Mouse (Mus musculus) midbrain, embryonic 11.5 days (tissue): ENCODE data around the gene Hip1r. TPM values are rescaled to one million over a fixed set of nuclear protein-coding genes. Genes with fewer than 3 reads are reported as not detected.

ENCODE experiments used
- ATAC-seq: fragments of 200-750 bp; cut with Nextera tagmentation; 2 replicates; pipeline ENCODE4 v1.8.0; 2017; ENCODE audit warnings: moderate TSS enrichment, moderate library complexity; ENCODE audit not compliant: low FRiP score
- DNase-seq: peaks from one replicate; pipeline ENCODE4 v3.0.0; 2015; ENCODE audit warnings: low spot score; ENCODE audit errors: missing footprints
- H3K27ac ChIP-seq: fragments of 300-500 bp; sonication (generic); 2 replicates; pipeline ENCODE4 v1.5.1; 2014; ENCODE audit warnings: low read depth, low read length
- H3K27me3 ChIP-seq: fragments of 300-500 bp; sonication (generic); 2 replicates; pipeline ENCODE4 v1.6.1; 2014; ENCODE audit warnings: mild to moderate bottlenecking, low read length, moderate library complexity, mixed read lengths; ENCODE audit not compliant: control insufficient read depth, insufficient read depth
- H3K36me3 ChIP-seq: fragments of 300-500 bp; sonication (generic); 2 replicates; pipeline ENCODE4 v1.6.1; 2014; ENCODE audit warnings: mild to moderate bottlenecking, low read length, moderate library complexity, mixed read lengths; ENCODE audit not compliant: control insufficient read depth, insufficient read depth
- H3K4me1 ChIP-seq: fragments of 300-500 bp; sonication (generic); 2 replicates; pipeline ENCODE4 v1.6.1; 2014; ENCODE audit warnings: low read length; ENCODE audit not compliant: control insufficient read depth, insufficient read depth
- H3K4me2 ChIP-seq: fragments of 300-500 bp; sonication (generic); 2 replicates; pipeline ENCODE4 v1.6.1; 2014; ENCODE audit warnings: mild to moderate bottlenecking, moderate library complexity
- H3K4me3 ChIP-seq: fragments of 300-500 bp; sonication (generic); 2 replicates; pipeline ENCODE4 v1.5.1; 2014; ENCODE audit warnings: low read depth, low read length
- H3K9ac ChIP-seq: fragments of 300-500 bp; sonication (generic); 2 replicates; pipeline ENCODE4 v1.6.1; 2014; ENCODE audit warnings: low read length
- H3K9me3 ChIP-seq: fragments of 300-500 bp; sonication (generic); 2 replicates; pipeline ENCODE4 v1.6.1; 2016; ENCODE audit warnings: low read length; ENCODE audit not compliant: control insufficient read depth
- WGBS: fragments of 180-500 bp; shearing (Covaris S2); extraction: QIAGEN DNeasy Blood & Tissue Kit; methylation state at CpG from one replicate; pipeline ENCODE4 v1.1.7; 2014; 5-methylcytosine and 5-hydroxymethylcytosine counted together
- polyA plus RNA-seq: library from polyadenylated mRNA; unstranded; fragments of >200 nt; fragmentation: Nextera tagmentation; extraction: Ambion mirVana; gene quantifications from 2 replicates; pipeline ENCODE4 v1.2.1, GENCODE M21; 2014

The Hip1r gene
- polyA plus RNA-seq, 1 experiment from 2014 or later = 5.2 TPM

DNA sequence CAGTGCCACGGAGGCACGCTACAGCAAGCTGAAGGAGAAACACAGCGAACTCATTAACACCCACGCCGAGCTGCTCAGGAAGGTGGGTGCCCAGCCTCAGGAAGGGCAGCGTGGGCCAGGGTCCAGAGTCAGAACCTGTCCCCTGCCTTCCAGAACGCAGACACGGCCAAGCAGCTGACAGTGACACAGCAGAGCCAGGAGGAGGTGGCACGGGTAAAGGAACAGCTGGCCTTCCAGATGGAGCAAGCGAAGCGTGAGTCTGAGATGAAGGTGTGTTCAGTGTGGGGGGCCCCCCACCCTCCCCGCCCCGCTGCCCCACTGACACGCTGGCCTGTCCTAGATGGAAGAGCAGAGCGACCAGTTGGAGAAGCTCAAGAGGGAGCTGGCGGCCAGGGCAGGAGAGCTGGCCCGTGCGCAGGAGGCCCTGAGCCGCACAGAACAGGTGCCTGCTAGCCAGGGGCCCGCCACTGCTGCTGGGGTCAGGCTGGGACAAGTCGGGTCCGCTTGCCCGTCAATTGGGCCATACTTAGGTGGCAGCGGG lies 23.9 kb downstream of the Hip1r start:
- Histone ChIP-seq H3K27me3 (no peaks in the 10 kb centered on the region), H3K36me3 (no peaks in the 10 kb centered on the region), H3K4me1 (0 out of 2 replicates have a peak, but pooled peaks cover 2% of the 10 kb centered on the region), H3K9ac (no peak overlapping the region), H3K4me2 (no peak overlapping the region), H3K27ac (no peak overlapping the region), H3K9me3 (no peaks in the 10 kb centered on the region), H3K4me3 (no peak overlapping the region)
- ATAC-seq (no peak), DNase-seq (no peak)
- 88% methylated on average over 24 of the region's 24 CpGs for WGBS

DNA sequence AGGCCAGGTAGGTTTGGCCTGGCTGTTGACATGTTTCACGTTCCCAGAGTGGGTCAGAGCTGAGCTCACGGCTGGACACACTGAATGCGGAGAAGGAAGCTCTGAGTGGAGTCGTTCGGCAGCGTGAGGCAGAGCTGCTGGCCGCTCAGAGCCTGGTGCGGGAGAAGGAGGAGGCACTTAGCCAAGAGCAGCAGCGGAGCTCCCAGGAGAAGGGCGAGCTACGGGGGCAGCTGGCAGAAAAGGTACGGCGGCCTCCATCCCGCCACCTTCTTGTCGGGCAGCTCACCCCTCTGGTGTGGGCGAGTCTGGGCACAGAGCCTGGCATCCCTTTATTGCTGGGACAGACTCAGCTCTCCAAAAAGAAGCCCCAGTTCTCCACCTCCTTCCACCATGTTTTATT lies 24.4 kb downstream of the Hip1r start:
- 83% methylated on average over 16 of the region's 16 CpGs for WGBS
- DNase-seq (no peak), ATAC-seq (no peak)
- H3K4me1 ChIP-seq = peaks cover 3% of the 10 kb centered on the region
- H3K27me3 ChIP-seq = no peaks in the 10 kb centered on the region
- no peaks in the 10 kb centered on the region for H3K9me3 ChIP-seq
- H3K4me3 ChIP-seq = no peak overlapping the region
- no peaks in the 10 kb centered on the region for H3K36me3 ChIP-seq
- no peak overlapping the region for H3K9ac ChIP-seq
- H3K27ac ChIP-seq = no peak overlapping the region
- H3K4me2 ChIP-seq = no peak overlapping the region

DNA sequence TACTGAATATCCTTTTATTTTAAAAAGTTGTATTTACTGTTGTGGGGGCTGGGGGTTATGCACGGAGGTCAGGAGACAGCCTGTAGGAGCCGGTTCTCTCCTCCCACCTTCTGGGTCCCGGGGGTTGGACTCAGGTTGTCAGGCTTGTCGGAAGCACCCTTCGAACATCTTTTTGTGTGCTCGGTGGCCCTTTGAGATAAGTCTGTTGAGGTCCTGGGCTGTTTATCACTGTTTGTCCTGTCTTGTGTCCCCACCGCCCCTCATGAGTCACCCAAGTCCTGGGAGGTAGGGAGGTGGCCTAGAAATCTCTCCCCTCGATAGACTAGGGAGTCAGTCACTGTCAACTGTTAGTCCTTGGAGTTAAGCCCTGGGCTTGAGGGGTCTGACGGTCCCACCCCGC lies 24.9 kb downstream of the Hip1r start:
- DNase-seq = no peak
- H3K4me3 ChIP-seq = no peak overlapping the region
- H3K9me3 ChIP-seq = no peaks in the 10 kb centered on the region
- no peak overlapping the region for H3K27ac ChIP-seq
- H3K36me3 ChIP-seq = no peaks in the 10 kb centered on the region
- no peak for ATAC-seq
- no peak overlapping the region for H3K4me2 ChIP-seq
- H3K9ac ChIP-seq = no peak overlapping the region
- H3K4me1 ChIP-seq = peaks cover 5% of the 10 kb centered on the region
- WGBS = 91% methylated on average over 10 of the region's 10 CpGs
- H3K27me3 ChIP-seq = no peaks in the 10 kb centered on the region

DNA sequence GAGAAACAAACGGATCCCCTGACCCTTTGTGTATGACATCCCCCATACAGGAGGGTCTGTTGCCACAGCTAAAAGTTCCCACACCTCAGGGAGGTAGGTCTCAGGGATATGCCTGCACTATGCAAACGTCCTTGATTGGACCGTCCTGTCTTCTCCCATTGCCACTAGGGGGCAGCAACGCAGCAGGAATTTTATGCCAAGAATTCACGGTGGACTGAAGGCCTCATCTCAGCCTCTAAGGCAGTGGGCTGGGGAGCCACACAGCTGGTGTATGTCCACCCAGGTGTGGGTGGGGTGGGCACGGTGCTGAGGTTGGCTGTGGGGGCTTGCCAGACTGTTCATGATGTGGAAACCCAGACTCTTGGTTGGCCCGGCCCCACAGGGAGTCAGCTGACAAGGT lies 27.4 kb downstream of the Hip1r start:
- Histone ChIP-seq H3K27me3 (no peaks in the 10 kb centered on the region), H3K9me3 (no peaks in the 10 kb centered on the region), H3K4me1 (peaks cover 5% of the 10 kb centered on the region), H3K36me3 (peaks cover 9% of the 10 kb centered on the region), H3K9ac (no peak overlapping the region), H3K4me2 (no peak overlapping the region), H3K27ac (no peak overlapping the region), H3K4me3 (no peak overlapping the region)
- ATAC-seq (peak; percentile 70), DNase-seq (peak; percentile 98)
- 10% methylated on average over 7 of the region's 7 CpGs for WGBS

DNA sequence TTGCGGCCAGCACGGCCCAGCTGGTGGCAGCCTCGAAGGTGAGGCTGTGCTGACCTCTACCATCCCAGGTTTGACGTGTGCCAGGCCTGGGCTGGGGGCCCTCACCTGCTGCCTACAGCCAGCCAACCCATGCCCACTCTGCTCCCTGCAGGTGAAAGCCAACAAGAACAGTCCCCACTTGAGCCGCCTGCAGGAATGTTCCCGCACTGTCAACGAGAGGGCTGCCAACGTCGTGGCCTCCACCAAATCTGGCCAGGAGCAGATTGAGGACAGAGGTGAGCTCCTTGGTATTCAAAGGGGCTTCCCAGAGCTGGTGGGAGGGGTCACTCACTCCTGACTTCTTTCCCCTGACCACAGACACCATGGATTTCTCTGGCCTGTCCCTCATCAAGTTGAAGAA lies 27.8 kb downstream of the Hip1r start:
- H3K9ac ChIP-seq = no peak overlapping the region
- peaks cover 14% of the 10 kb centered on the region for H3K36me3 ChIP-seq
- DNase-seq (no peak), ATAC-seq (peak; percentile 49)
- no peak overlapping the region for H3K27ac ChIP-seq
- peaks cover 5% of the 10 kb centered on the region for H3K4me1 ChIP-seq
- 58% methylated on average over 9 of the region's 9 CpGs for WGBS
- H3K4me2 ChIP-seq = no peak overlapping the region
- H3K27me3 ChIP-seq = no peaks in the 10 kb centered on the region
- H3K4me3 ChIP-seq = no peak overlapping the region
- H3K9me3 ChIP-seq = no peaks in the 10 kb centered on the region

DNA sequence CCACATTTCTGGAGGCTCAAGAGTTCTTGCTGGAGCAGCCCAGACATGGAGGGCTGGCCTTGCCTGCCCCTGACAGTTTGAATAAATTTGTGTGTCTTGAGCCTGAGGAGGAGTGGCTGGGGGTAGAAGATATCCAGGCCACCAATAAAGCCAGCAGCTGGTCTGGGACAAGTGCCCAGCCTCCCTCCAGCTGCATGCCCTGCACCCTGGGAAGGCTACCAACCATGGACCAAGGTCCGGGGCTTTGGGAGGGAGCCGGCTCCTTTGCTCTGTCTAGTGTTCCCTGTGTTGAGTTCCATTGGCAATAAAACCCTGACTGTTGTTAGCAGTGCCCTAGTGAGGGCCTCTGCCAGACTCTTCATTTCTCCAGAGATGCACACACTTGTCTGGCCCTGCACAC lies 29.4 kb downstream of the Hip1r start:
- Histone ChIP-seq H3K36me3 (peaks cover 22% of the 10 kb centered on the region), H3K9me3 (no peaks in the 10 kb centered on the region), H3K9ac (no peak overlapping the region), H3K27ac (no peak overlapping the region), H3K4me3 (no peak overlapping the region), H3K27me3 (no peaks in the 10 kb centered on the region), H3K4me2 (no peak overlapping the region), H3K4me1 (peaks cover 3% of the 10 kb centered on the region)
- 83% methylated on average over 2 of the region's 2 CpGs for WGBS
- DNase-seq (no peak), ATAC-seq (no peak)

DNA sequence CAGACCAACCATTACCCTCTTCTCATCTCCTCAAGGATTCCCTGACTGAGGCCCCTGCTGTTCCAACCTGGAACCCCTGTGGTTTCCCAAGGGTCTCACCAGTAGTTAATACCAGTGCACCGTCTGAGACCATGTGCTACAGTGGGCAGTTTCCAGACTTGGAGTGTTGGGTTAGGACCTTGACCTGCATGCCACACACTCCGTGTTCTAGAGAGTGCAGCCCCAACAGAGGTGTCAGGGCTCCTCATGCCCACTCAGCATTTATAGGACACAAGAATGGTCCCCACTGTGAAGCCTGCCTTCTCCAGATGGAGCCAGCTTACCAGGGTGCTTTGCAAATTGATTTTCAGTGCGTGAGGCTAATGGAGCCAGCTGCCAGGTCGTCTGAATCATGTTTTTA lies 29.9 kb downstream of the Hip1r start:
- Histone ChIP-seq H3K27me3 (no peaks in the 10 kb centered on the region), H3K27ac (no peak overlapping the region), H3K4me2 (no peak overlapping the region), H3K4me3 (no peak overlapping the region), H3K36me3 (peaks cover 25% of the 10 kb centered on the region), H3K9ac (no peak overlapping the region), H3K4me1 (peaks cover 3% of the 10 kb centered on the region), H3K9me3 (no peaks in the 10 kb centered on the region)
- WGBS = 62% methylated on average over 4 of the region's 4 CpGs
- DNase-seq (no peak), ATAC-seq (no peak)

DNA sequence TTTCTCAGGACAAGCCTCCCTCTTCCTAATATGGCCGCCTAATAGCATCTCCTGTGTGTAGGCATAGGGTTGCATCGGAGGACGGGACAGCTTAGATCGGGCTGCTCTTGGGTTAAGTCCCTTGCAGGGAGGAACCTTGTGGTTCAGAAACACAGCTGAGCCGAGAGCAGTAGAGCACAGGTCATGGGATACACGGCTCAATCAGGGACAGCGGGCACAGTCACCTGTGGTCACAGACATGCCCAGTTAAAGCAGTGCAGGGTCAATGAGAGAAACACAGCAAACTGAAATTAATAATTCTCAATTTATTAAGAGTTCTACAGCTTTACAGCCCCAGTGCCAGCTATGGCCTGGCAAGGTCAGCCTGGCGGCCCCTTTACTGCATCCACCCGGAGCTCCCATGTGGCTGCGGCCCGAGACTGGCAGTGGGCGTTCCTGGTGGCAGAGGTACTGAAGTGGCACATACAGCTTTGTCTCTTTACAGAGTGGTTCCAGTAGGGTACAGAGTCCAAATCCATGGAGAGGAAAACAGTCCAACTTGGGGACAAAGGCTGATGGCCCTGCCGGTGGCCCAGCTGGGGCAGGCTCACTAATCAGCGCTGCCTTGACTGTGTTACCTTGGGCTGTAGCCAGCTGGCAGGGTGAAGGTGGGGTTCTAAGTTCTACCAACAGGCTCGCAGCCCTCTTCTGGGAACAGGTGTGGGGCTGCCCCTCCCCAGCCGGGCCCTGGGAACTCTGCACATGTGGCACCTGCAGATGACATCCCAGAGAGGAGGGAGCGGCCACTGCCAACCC lies 31.1 kb downstream of the Hip1r start:
- DNase-seq = no peak

DNA sequence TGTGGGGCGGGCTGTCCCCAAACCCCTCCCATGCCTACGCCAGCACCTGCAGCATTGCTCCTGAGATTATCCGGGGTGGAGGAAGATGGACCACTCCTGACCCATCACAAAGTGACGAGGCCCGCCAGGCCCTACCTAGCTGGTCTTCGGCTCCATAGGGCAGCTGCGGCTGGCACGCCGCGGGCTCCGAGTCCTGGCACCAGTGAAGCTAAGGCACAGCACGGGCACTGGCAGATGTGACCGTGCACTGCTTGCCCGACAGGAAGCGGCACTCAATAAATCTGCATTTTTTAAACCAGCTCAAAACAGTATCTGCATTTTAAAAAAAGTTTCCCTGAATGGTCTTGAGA lies 31.7 kb downstream of the Hip1r start:
- no peak for ATAC-seq
- Histone ChIP-seq H3K4me2 (no peak overlapping the region), H3K9me3 (no peaks in the 10 kb centered on the region), H3K27ac (no peak overlapping the region), H3K9ac (no peak overlapping the region), H3K27me3 (no peaks in the 10 kb centered on the region), H3K4me1 (peaks cover 3% of the 10 kb centered on the region), H3K36me3 (peaks cover 34% of the 10 kb centered on the region), H3K4me3 (no peak overlapping the region)
- DNase-seq = no peak
- WGBS = 96% methylated on average over 15 of the region's 15 CpGs

More for the DNA sequence above, 31.1 kb downstream of the Hip1r start:
- 95% methylated on average over 17 of the region's 17 CpGs for WGBS
- ATAC-seq = no peak
- no peak overlapping the region for H3K9ac ChIP-seq
- no peaks in the 10 kb centered on the region for H3K9me3 ChIP-seq
- H3K27ac ChIP-seq = no peak overlapping the region
- H3K36me3 ChIP-seq = peaks cover 29% of the 10 kb centered on the region
- H3K4me1 ChIP-seq = peaks cover 3% of the 10 kb centered on the region
- H3K27me3 ChIP-seq = no peaks in the 10 kb centered on the region
- no peak overlapping the region for H3K4me2 ChIP-seq
- H3K4me3 ChIP-seq = no peak overlapping the region
